Mouse (Mus musculus): ENCODE results near the gene Osbpl6. TPM values are rescaled to one million over a fixed set of nuclear protein-coding genes. Genes with fewer than 3 reads are reported as not detected.

Gene Osbpl6
- polyA plus RNA-seq, 1 experiment from 2014 or later, result 0.23 TPM

- H3K9ac ChIP-seq (replicated peaks), result no peak overlapping the region
- H3K27me3 ChIP-seq (ENCODE audit: insufficient read depth, low read length), result no peaks in the 10 kb centered on the region
- no peak for TF ChIP-seq EP300 (IDR thresholded peaks at IDR 0.05; ENCODE audit: low read depth)
- TF ChIP-seq CTCF (IDR thresholded peaks at IDR 0.05; ENCODE audit: low read depth), result no peak
- no peak overlapping the region for H3K27ac ChIP-seq (ENCODE audit: low read depth)
- H3K9me3 ChIP-seq (ENCODE audit: low read length), result no peaks in the 10 kb centered on the region
- no peak overlapping the region for H3K4me3 ChIP-seq (ENCODE audit: low read depth, low read length)
- no peaks in the 10 kb centered on the region for H3K4me1 ChIP-seq (ENCODE audit: insufficient read depth)
- no peaks in the 10 kb centered on the region for H3K36me3 ChIP-seq (replicated peaks; ENCODE audit: insufficient read depth, low read length)
- H3K4me2 ChIP-seq (ENCODE audit: low read depth, low read length), result no peak overlapping the region
- 55% methylated on average over 3 of the region's 3 CpGs for WGBS (ENCODE audit: insufficient replicate concordance)
- ATAC-seq (no peak), DNase-seq (no peak)
Observed at GRCm38 (mm10) chr2:76592401-76592924, 186.2 kb downstream of the Osbpl6 start.

- Histone ChIP-seq H3K4me3 (ENCODE audit: low read depth, low read length) (no peak overlapping the region), H3K4me2 (ENCODE audit: low read depth, low read length) (no peak overlapping the region), H3K36me3 (replicated peaks; ENCODE audit: insufficient read depth, low read length) (no peaks in the 10 kb centered on the region), H3K4me1 (ENCODE audit: insufficient read depth) (no peaks in the 10 kb centered on the region), H3K9ac (replicated peaks) (no peak overlapping the region), H3K9me3 (ENCODE audit: low read length) (no peaks in the 10 kb centered on the region), H3K27me3 (ENCODE audit: insufficient read depth, low read length) (no peaks in the 10 kb centered on the region), H3K27ac (ENCODE audit: low read depth) (no peak overlapping the region)
- DNase-seq, result no peak
- TF ChIP-seq CTCF (IDR thresholded peaks at IDR 0.05; ENCODE audit: low read depth) (no peak), EP300 (IDR thresholded peaks at IDR 0.05; ENCODE audit: low read depth) (no peak)
- ATAC-seq, result no peak
- 77% methylated on average over 11 of the region's 11 CpGs for WGBS (ENCODE audit: insufficient replicate concordance)
Observed at GRCm38 (mm10) chr2:76597521-76597920, 191.2 kb downstream of the Osbpl6 start.

- no peaks in the 10 kb centered on the region for H3K36me3 ChIP-seq (replicated peaks; ENCODE audit: insufficient read depth, low read length)
- no peak for ATAC-seq
- 62% methylated on average over 5 of the region's 5 CpGs for WGBS (ENCODE audit: insufficient replicate concordance)
- no peaks in the 10 kb centered on the region for H3K4me1 ChIP-seq (ENCODE audit: insufficient read depth)
- no peak for DNase-seq
- no peak overlapping the region for H3K4me2 ChIP-seq (ENCODE audit: low read depth, low read length)
- no peak overlapping the region for H3K4me3 ChIP-seq (ENCODE audit: low read depth, low read length)
- no peaks in the 10 kb centered on the region for H3K9me3 ChIP-seq (ENCODE audit: low read length)
- no peak overlapping the region for H3K9ac ChIP-seq (replicated peaks)
- H3K27me3 ChIP-seq (ENCODE audit: insufficient read depth, low read length), result no peaks in the 10 kb centered on the region
- H3K27ac ChIP-seq (ENCODE audit: low read depth), result no peak overlapping the region
- no peak for TF ChIP-seq EP300 (IDR thresholded peaks at IDR 0.05; ENCODE audit: low read depth)
- TF ChIP-seq CTCF (IDR thresholded peaks at IDR 0.05; ENCODE audit: low read depth), result peak; percentile 34; the same call in 1 of the 2 replicates
Observed at GRCm38 (mm10) chr2:76599214-76599613, 192.9 kb downstream of the Osbpl6 start.

DNA sequence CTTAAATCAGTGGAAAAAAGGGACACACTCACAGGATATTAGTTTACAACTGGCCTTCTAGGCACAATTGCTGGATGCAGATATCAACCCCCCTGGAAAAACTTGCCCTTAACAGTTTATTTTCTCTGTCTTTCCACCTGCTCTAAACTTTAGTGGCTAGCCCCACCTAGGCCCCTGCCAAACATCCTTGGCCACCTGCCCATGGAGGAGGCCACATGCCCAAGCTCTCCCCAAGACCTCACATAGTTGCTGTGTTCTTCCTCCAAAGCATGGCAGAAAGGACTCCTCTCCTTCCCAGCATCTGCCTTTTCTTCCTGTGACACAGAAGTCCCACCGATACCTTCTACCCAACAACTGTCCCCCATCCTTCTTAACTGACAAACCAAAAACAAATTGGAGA, 195.9 kb downstream of the Osbpl6 start:
- H3K4me2 ChIP-seq (ENCODE audit: low read depth, low read length), result no peak overlapping the region
- H3K9ac ChIP-seq (replicated peaks), result no peak overlapping the region
- no peaks in the 10 kb centered on the region for H3K36me3 ChIP-seq (replicated peaks; ENCODE audit: insufficient read depth, low read length)
- H3K4me1 ChIP-seq (ENCODE audit: insufficient read depth), result no peaks in the 10 kb centered on the region
- H3K27me3 ChIP-seq (ENCODE audit: insufficient read depth, low read length), result no peaks in the 10 kb centered on the region
- H3K9me3 ChIP-seq (ENCODE audit: low read length), result no peaks in the 10 kb centered on the region
- H3K4me3 ChIP-seq (ENCODE audit: low read depth, low read length), result no peak overlapping the region
- DNase-seq, result no peak
- no peak for ATAC-seq
- no peak overlapping the region for H3K27ac ChIP-seq (ENCODE audit: low read depth)
- WGBS (ENCODE audit: insufficient replicate concordance), result 80% methylated on average over 1 of the region's 1 CpGs
- TF ChIP-seq EP300 (IDR thresholded peaks at IDR 0.05; ENCODE audit: low read depth) (no peak), CTCF (IDR thresholded peaks at IDR 0.05; ENCODE audit: low read depth) (no peak)

DNA sequence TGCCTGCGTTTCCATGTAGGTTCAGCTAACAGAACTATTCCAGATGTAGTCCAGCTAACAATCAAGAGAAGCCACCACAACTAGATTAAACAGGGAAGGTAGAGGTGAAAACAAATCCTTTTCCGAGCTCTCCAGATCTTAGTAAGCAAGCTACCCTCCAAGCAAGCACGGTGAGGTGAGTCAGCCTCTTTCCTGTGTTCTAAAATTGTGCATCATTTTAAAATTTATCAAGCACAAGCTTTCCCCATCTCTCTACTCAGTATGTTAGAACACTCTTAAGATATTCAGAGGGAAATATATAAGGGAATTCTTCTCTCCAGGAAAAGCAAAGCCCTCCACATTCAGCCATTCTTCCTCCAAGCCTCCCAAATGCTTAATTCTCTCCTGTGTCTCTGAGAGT, 200.4 kb downstream of the Osbpl6 start:
- Histone ChIP-seq H3K36me3 (replicated peaks; ENCODE audit: insufficient read depth, low read length) (no peaks in the 10 kb centered on the region), H3K27me3 (ENCODE audit: insufficient read depth, low read length) (no peaks in the 10 kb centered on the region), H3K9ac (replicated peaks) (no peak overlapping the region), H3K4me1 (ENCODE audit: insufficient read depth) (no peaks in the 10 kb centered on the region), H3K4me2 (ENCODE audit: low read depth, low read length) (no peak overlapping the region), H3K4me3 (ENCODE audit: low read depth, low read length) (no peak overlapping the region), H3K27ac (ENCODE audit: low read depth) (no peak overlapping the region), H3K9me3 (ENCODE audit: low read length) (no peaks in the 10 kb centered on the region)
- DNase-seq (no peak), ATAC-seq (no peak)
- TF ChIP-seq CTCF (IDR thresholded peaks at IDR 0.05; ENCODE audit: low read depth) (no peak), EP300 (IDR thresholded peaks at IDR 0.05; ENCODE audit: low read depth) (no peak)
- 65% methylated on average over 3 of the region's 3 CpGs for WGBS (ENCODE audit: insufficient replicate concordance)

- H3K9me3 ChIP-seq (ENCODE audit: low read length), result no peaks in the 10 kb centered on the region
- no peak overlapping the region for H3K4me3 ChIP-seq (ENCODE audit: low read depth, low read length)
- no peaks in the 10 kb centered on the region for H3K4me1 ChIP-seq (ENCODE audit: insufficient read depth)
- H3K27ac ChIP-seq (ENCODE audit: low read depth), result no peak overlapping the region
- H3K9ac ChIP-seq (replicated peaks), result no peak overlapping the region
- no peak for TF ChIP-seq EP300 (IDR thresholded peaks at IDR 0.05; ENCODE audit: low read depth)
- no peak for TF ChIP-seq CTCF (IDR thresholded peaks at IDR 0.05; ENCODE audit: low read depth)
- ATAC-seq (no peak), DNase-seq (no peak)
- no peak overlapping the region for H3K4me2 ChIP-seq (ENCODE audit: low read depth, low read length)
- no peaks in the 10 kb centered on the region for H3K36me3 ChIP-seq (replicated peaks; ENCODE audit: insufficient read depth, low read length)
- no peaks in the 10 kb centered on the region for H3K27me3 ChIP-seq (ENCODE audit: insufficient read depth, low read length)
- 60% methylated on average over 10 of the region's 10 CpGs for WGBS (ENCODE audit: insufficient replicate concordance)
Observed at GRCm38 (mm10) chr2:76610326-76611104, 204.2 kb downstream of the Osbpl6 start.
